Mouse (Mus musculus): Measurements from ENCODE around the gene Dnase2a.

GRCm38 (mm10) chr8:84912391-84912790 is 4.0 kb downstream of the Dnase2a start:
- no peak for TF ChIP-seq CTCF (IDR thresholded peaks at IDR 0.05; ENCODE audit: borderline replicate concordance, insufficient read depth, low read length)
- TF ChIP-seq POLR2A (IDR thresholded peaks at IDR 0.05; ENCODE audit: low read depth, low read length) = no peak
